Mouse (Mus musculus): ENCODE data around the gene Gm44965. TPM values are rescaled to one million over a fixed set of nuclear protein-coding genes. Genes with fewer than 3 reads are reported as not detected.

The Gm44965 gene
- polyA plus RNA-seq, 1 experiment from 2014 or later, result not detected

GRCm38 (mm10) chr6:48600594-48600993, 6.9 kb downstream of the Gm44965 start:
- no peak overlapping the region for H3K4me3 ChIP-seq (ENCODE audit: low read depth, low read length)
- no peak for ATAC-seq (replicated peaks; ENCODE audit: insufficient number of reproducible peaks, low FRiP score, low TSS enrichment, low read depth)
- H3K27me3 ChIP-seq (ENCODE audit: control insufficient read depth, insufficient read depth, low read length), result no peaks in the 10 kb centered on the region
- no peak overlapping the region for H3K27ac ChIP-seq (replicated peaks; ENCODE audit: low read depth, low read length)
- H3K9ac ChIP-seq (replicated peaks; ENCODE audit: low read length), result no peak overlapping the region
- 92% methylated on average over 1 of the region's 1 CpGs for WGBS
- no peak overlapping the region for H3K4me2 ChIP-seq (ENCODE audit: low read depth, low read length)
- H3K36me3 ChIP-seq (replicated peaks; ENCODE audit: control insufficient read depth, insufficient read depth, low read depth, low read length), result peaks cover 23% of the 10 kb centered on the region
- DNase-seq (ENCODE audit: low spot score), result no peak
- H3K9me3 ChIP-seq (replicated peaks; ENCODE audit: control insufficient read depth, low read length), result peaks cover 14% of the 10 kb centered on the region
- no peaks in the 10 kb centered on the region for H3K4me1 ChIP-seq (ENCODE audit: control insufficient read depth, insufficient read depth, low read length)

DNA sequence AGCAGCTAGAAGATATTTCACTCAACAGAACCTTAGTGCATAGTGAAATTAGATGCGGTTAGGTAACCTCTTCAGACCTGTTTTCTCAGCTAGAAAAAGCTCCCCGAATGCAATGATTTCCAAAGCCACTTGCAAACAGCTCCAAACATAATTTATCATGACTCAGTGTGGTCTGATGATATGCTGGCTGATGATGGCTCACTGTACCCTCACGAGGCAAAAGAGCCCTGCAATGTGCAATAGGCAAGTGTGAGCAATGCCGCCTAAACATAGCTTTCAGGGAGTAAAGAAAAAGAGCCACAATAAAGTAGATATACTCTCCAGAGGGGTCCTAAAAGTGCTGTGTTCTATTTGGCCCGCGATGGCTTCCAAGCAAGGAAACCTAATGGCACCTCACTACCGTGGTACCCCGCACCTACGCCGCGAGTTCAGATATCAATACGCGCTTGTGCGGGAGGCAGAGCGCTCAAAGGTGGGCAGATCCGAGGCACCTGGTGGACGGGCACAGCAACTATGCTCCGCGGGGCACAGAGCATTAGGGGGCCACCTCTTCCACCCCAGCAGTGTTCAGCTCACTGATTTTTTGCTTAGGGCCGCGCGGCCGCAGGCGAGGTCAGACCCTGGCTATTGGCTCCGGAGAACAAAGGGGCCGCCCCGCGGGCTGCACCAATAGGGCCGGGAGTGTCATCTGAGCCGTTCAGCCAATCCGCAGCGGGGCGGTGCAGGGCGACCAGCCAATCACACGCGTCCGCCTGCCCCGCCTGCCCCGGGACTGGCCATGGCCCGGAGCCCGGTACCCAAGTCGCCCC, 7.7 kb downstream of the Gm44965 start, which contains the start of gene Zfp775:
Gene Zfp775 (plus strand): TSS at position 793 of the 809 bp plus-strand sequence.
- H3K9me3 ChIP-seq (replicated peaks; ENCODE audit: control insufficient read depth, low read length), result peaks cover 9% of the 10 kb centered on the region
- H3K27me3 ChIP-seq (ENCODE audit: control insufficient read depth, insufficient read depth, low read length), result no peaks in the 10 kb centered on the region
- H3K27ac ChIP-seq (replicated peaks; ENCODE audit: low read depth, low read length), result peak within 1 kb of the TSS; percentile 52; the same call in 1 of the 2 replicates
- ATAC-seq (replicated peaks; ENCODE audit: insufficient number of reproducible peaks, low FRiP score, low TSS enrichment, low read depth) (peak; percentile 98), DNase-seq (ENCODE audit: low spot score) (peak; percentile 97)
- H3K36me3 ChIP-seq (replicated peaks; ENCODE audit: control insufficient read depth, insufficient read depth, low read depth, low read length), result peaks cover 18% of the 10 kb centered on the region
- WGBS, result 5% methylated on average over 42 of the region's 42 CpGs
- peak within 1 kb of the TSS; percentile 85 for H3K9ac ChIP-seq (replicated peaks; ENCODE audit: low read length)
- no peaks in the 10 kb centered on the region for H3K4me1 ChIP-seq (ENCODE audit: control insufficient read depth, insufficient read depth, low read length)
- peak within 1 kb of the TSS; percentile 69 for H3K4me3 ChIP-seq (ENCODE audit: low read depth, low read length)
- peak within 1 kb of the TSS; percentile 67 for H3K4me2 ChIP-seq (ENCODE audit: low read depth, low read length)

GRCm38 (mm10) chr6:48602080-48602741, 8.5 kb downstream of the Gm44965 start:
- H3K4me2 ChIP-seq (ENCODE audit: low read depth, low read length), result peak overlapping the region; percentile 67
- H3K27ac ChIP-seq (replicated peaks; ENCODE audit: low read depth, low read length), result peak overlapping the region; percentile 52; the same call in 1 of the 2 replicates
- H3K27me3 ChIP-seq (ENCODE audit: control insufficient read depth, insufficient read depth, low read length), result no peaks in the 10 kb centered on the region
- DNase-seq (ENCODE audit: low spot score) (peak; percentile 43), ATAC-seq (replicated peaks; ENCODE audit: insufficient number of reproducible peaks, low FRiP score, low TSS enrichment, low read depth) (peak; percentile 84)
- peaks cover 11% of the 10 kb centered on the region for H3K36me3 ChIP-seq (replicated peaks; ENCODE audit: control insufficient read depth, insufficient read depth, low read depth, low read length)
- peak overlapping the region; percentile 69 for H3K4me3 ChIP-seq (ENCODE audit: low read depth, low read length)
- H3K9me3 ChIP-seq (replicated peaks; ENCODE audit: control insufficient read depth, low read length), result peaks cover 1% of the 10 kb centered on the region; the same call in 1 of the 2 replicates
- H3K4me1 ChIP-seq (ENCODE audit: control insufficient read depth, insufficient read depth, low read length), result no peaks in the 10 kb centered on the region
- WGBS, result 2% methylated on average over 27 of the region's 28 CpGs
- peak overlapping the region; percentile 85 for H3K9ac ChIP-seq (replicated peaks; ENCODE audit: low read length)

DNA sequence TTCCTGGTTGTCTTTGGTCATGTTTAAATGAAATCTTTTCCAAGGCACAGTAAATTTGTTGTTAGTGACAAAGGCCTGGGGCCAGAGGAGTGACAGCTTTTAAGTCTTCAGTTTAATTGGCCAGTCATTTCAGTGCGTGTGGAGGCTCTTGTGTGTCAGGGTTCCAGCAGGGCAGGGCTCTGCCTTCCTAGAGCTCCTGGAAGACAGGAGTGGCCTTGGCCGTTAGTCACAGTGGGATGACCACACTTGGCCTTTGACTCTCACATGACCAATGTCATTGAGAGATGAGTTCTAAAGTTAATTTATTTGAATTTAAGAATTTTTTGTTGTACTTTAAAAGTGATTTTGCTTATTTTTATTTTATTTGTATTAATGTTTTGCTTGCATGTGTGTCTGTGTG, 14.4 kb downstream of the Gm44965 start:
- Histone ChIP-seq H3K9me3 (replicated peaks; ENCODE audit: control insufficient read depth, low read length) (no peaks in the 10 kb centered on the region), H3K4me3 (ENCODE audit: low read depth, low read length) (no peak overlapping the region), H3K27ac (replicated peaks; ENCODE audit: low read depth, low read length) (no peak overlapping the region), H3K4me2 (ENCODE audit: low read depth, low read length) (no peak overlapping the region), H3K27me3 (ENCODE audit: control insufficient read depth, insufficient read depth, low read length) (no peaks in the 10 kb centered on the region), H3K36me3 (replicated peaks; ENCODE audit: control insufficient read depth, insufficient read depth, low read depth, low read length) (no peaks in the 10 kb centered on the region), H3K9ac (replicated peaks; ENCODE audit: low read length) (no peak overlapping the region), H3K4me1 (ENCODE audit: control insufficient read depth, insufficient read depth, low read length) (no peaks in the 10 kb centered on the region)
- ATAC-seq (replicated peaks; ENCODE audit: insufficient number of reproducible peaks, low FRiP score, low TSS enrichment, low read depth), result no peak
- no peak for DNase-seq (ENCODE audit: low spot score)
- WGBS, result 61% methylated on average over 2 of the region's 2 CpGs

GRCm38 (mm10) chr6:48609512-48609911, 15.8 kb downstream of the Gm44965 start:
- DNase-seq (ENCODE audit: low spot score) (no peak), ATAC-seq (replicated peaks; ENCODE audit: insufficient number of reproducible peaks, low FRiP score, low TSS enrichment, low read depth) (no peak)
- no peaks in the 10 kb centered on the region; the same call in 1 of the 2 replicates for H3K36me3 ChIP-seq (replicated peaks; ENCODE audit: control insufficient read depth, insufficient read depth, low read depth, low read length)
- H3K4me2 ChIP-seq (ENCODE audit: low read depth, low read length), result no peak overlapping the region
- no peak overlapping the region for H3K27ac ChIP-seq (replicated peaks; ENCODE audit: low read depth, low read length)
- no peak overlapping the region for H3K4me3 ChIP-seq (ENCODE audit: low read depth, low read length)
- H3K27me3 ChIP-seq (ENCODE audit: control insufficient read depth, insufficient read depth, low read length), result no peaks in the 10 kb centered on the region
- no peaks in the 10 kb centered on the region for H3K9me3 ChIP-seq (replicated peaks; ENCODE audit: control insufficient read depth, low read length)
- no peaks in the 10 kb centered on the region for H3K4me1 ChIP-seq (ENCODE audit: control insufficient read depth, insufficient read depth, low read length)
- no peak overlapping the region for H3K9ac ChIP-seq (replicated peaks; ENCODE audit: low read length)
- WGBS, result 61% methylated on average over 7 of the region's 7 CpGs

DNA sequence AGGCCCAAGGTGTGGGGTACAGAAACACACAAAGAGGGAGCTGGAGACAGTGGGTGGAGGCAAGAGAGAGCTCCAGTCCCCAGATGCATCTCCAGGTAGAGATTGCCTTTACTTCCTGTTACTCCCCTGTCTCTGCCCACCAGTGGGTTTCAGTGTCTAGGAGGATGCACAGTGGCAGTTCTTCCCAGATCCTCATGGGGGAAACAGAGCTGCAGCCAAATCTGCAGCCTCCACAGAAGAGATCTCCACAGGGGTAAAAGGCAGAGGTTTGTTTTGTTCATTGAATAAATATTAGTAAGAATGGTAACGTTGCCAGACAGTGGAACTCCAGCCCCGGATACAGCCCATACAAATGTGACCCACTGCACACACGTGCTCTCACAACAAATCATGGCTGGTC, 16.9 kb downstream of the Gm44965 start:
- DNase-seq (ENCODE audit: low spot score), result no peak
- Histone ChIP-seq H3K27me3 (ENCODE audit: control insufficient read depth, insufficient read depth, low read length) (no peaks in the 10 kb centered on the region), H3K4me2 (ENCODE audit: low read depth, low read length) (no peak overlapping the region), H3K9ac (replicated peaks; ENCODE audit: low read length) (no peak overlapping the region), H3K4me3 (ENCODE audit: low read depth, low read length) (no peak overlapping the region), H3K9me3 (replicated peaks; ENCODE audit: control insufficient read depth, low read length) (no peaks in the 10 kb centered on the region), H3K27ac (replicated peaks; ENCODE audit: low read depth, low read length) (no peak overlapping the region), H3K4me1 (ENCODE audit: control insufficient read depth, insufficient read depth, low read length) (no peaks in the 10 kb centered on the region), H3K36me3 (replicated peaks; ENCODE audit: control insufficient read depth, insufficient read depth, low read depth, low read length) (no peaks in the 10 kb centered on the region; the same call in 1 of the 2 replicates)
- ATAC-seq (replicated peaks; ENCODE audit: insufficient number of reproducible peaks, low FRiP score, low TSS enrichment, low read depth), result no peak
- WGBS, result 73% methylated on average over 3 of the region's 3 CpGs

GRCm38 (mm10) chr6:48613464-48613863, 19.7 kb downstream of the Gm44965 start:
- Histone ChIP-seq H3K27me3 (ENCODE audit: control insufficient read depth, insufficient read depth, low read length) (no peaks in the 10 kb centered on the region), H3K9ac (replicated peaks; ENCODE audit: low read length) (no peak overlapping the region), H3K27ac (replicated peaks; ENCODE audit: low read depth, low read length) (no peak overlapping the region), H3K9me3 (replicated peaks; ENCODE audit: control insufficient read depth, low read length) (no peaks in the 10 kb centered on the region), H3K4me1 (ENCODE audit: control insufficient read depth, insufficient read depth, low read length) (no peaks in the 10 kb centered on the region), H3K4me2 (ENCODE audit: low read depth, low read length) (no peak overlapping the region), H3K4me3 (ENCODE audit: low read depth, low read length) (no peak overlapping the region), H3K36me3 (replicated peaks; ENCODE audit: control insufficient read depth, insufficient read depth, low read depth, low read length) (no peaks in the 10 kb centered on the region; the same call in none of the 2 replicates)
- 84% methylated on average over 4 of the region's 4 CpGs for WGBS
- ATAC-seq (replicated peaks; ENCODE audit: insufficient number of reproducible peaks, low FRiP score, low TSS enrichment, low read depth), result no peak
- no peak for DNase-seq (ENCODE audit: low spot score)

DNA sequence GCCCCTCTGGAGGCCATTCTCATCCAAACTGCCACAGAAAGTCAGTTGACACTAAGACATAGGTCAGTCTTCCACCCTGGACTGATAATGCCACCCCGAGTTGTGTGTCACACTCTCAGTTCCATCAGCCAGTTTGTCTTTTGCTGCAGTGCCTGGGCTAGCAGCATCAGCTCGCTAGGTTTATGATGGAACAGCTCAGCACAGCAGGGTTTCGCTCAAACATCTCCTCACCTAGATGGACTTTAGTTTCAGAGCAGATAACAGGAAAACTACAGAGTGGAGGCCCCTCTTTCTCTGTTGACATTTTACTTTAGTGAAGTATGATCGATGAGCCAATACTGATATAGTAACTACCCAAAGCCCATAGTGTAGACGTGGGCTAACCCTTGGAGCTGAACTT, 21.0 kb downstream of the Gm44965 start:
- ATAC-seq (replicated peaks; ENCODE audit: insufficient number of reproducible peaks, low FRiP score, low TSS enrichment, low read depth) (no peak), DNase-seq (ENCODE audit: low spot score) (no peak)
- H3K4me1 ChIP-seq (ENCODE audit: control insufficient read depth, insufficient read depth, low read length), result no peaks in the 10 kb centered on the region
- H3K9me3 ChIP-seq (replicated peaks; ENCODE audit: control insufficient read depth, low read length), result no peaks in the 10 kb centered on the region
- no peak overlapping the region for H3K4me2 ChIP-seq (ENCODE audit: low read depth, low read length)
- 92% methylated on average over 5 of the region's 5 CpGs for WGBS
- no peak overlapping the region for H3K9ac ChIP-seq (replicated peaks; ENCODE audit: low read length)
- no peak overlapping the region for H3K27ac ChIP-seq (replicated peaks; ENCODE audit: low read depth, low read length)
- H3K27me3 ChIP-seq (ENCODE audit: control insufficient read depth, insufficient read depth, low read length), result no peaks in the 10 kb centered on the region
- no peak overlapping the region for H3K4me3 ChIP-seq (ENCODE audit: low read depth, low read length)
- H3K36me3 ChIP-seq (replicated peaks; ENCODE audit: control insufficient read depth, insufficient read depth, low read depth, low read length), result no peaks in the 10 kb centered on the region; the same call in none of the 2 replicates

All from embryonic facial prominence, embryonic 11.5 days (tissue).